Mouse (Mus musculus): ENCODE measurements around the gene Sun1. TPM values are rescaled to one million over a fixed set of nuclear protein-coding genes. Genes with fewer than 3 reads are reported as not detected.

Sun1 gene
- polyA plus RNA-seq, 1 experiment = 49.0 TPM

GRCm38 (mm10) chr5:139183131-139183530, 17.3 kb upstream of the Sun1 start:
- no peak overlapping the region for H3K4me3 ChIP-seq (ENCODE audit: insufficient read depth, low read length)
- TF ChIP-seq CTCF (IDR thresholded peaks at IDR 0.05; ENCODE audit: borderline replicate concordance, insufficient read depth, low read length) (no peak), POLR2A (IDR thresholded peaks at IDR 0.05; ENCODE audit: low read depth, low read length) (no peak)
- H3K27ac ChIP-seq (ENCODE audit: insufficient read depth, low read length) = no peak overlapping the region
- no peaks in the 10 kb centered on the region for H3K4me1 ChIP-seq (ENCODE audit: control insufficient read depth, insufficient read depth, low read length)

GRCm38 (mm10) chr5:139183601-139184000, 16.8 kb upstream of the Sun1 start:
- H3K4me1 ChIP-seq (ENCODE audit: control insufficient read depth, insufficient read depth, low read length) = no peaks in the 10 kb centered on the region
- TF ChIP-seq CTCF (IDR thresholded peaks at IDR 0.05; ENCODE audit: borderline replicate concordance, insufficient read depth, low read length) (no peak), POLR2A (IDR thresholded peaks at IDR 0.05; ENCODE audit: low read depth, low read length) (no peak)
- no peak overlapping the region for H3K27ac ChIP-seq (ENCODE audit: insufficient read depth, low read length)
- H3K4me3 ChIP-seq (ENCODE audit: insufficient read depth, low read length) = no peak overlapping the region

GRCm38 (mm10) chr5:139184897-139185296, 15.5 kb upstream of the Sun1 start:
- Histone ChIP-seq H3K27ac (ENCODE audit: insufficient read depth, low read length) (no peak overlapping the region), H3K4me1 (ENCODE audit: control insufficient read depth, insufficient read depth, low read length) (no peaks in the 10 kb centered on the region), H3K4me3 (ENCODE audit: insufficient read depth, low read length) (no peak overlapping the region)
- TF ChIP-seq CTCF (IDR thresholded peaks at IDR 0.05; ENCODE audit: borderline replicate concordance, insufficient read depth, low read length) (no peak), POLR2A (IDR thresholded peaks at IDR 0.05; ENCODE audit: low read depth, low read length) (no peak)

GRCm38 (mm10) chr5:139189726-139190125, 10.7 kb upstream of the Sun1 start:
- Histone ChIP-seq H3K27ac (ENCODE audit: insufficient read depth, low read length) (no peak overlapping the region), H3K4me1 (ENCODE audit: control insufficient read depth, insufficient read depth, low read length) (no peaks in the 10 kb centered on the region), H3K4me3 (ENCODE audit: insufficient read depth, low read length) (no peak overlapping the region)
- no peak for TF ChIP-seq POLR2A (IDR thresholded peaks at IDR 0.05; ENCODE audit: low read depth, low read length)
- TF ChIP-seq CTCF (IDR thresholded peaks at IDR 0.05; ENCODE audit: borderline replicate concordance, insufficient read depth, low read length) = no peak

GRCm38 (mm10) chr5:139190958-139191357, 9.5 kb upstream of the Sun1 start:
- Histone ChIP-seq H3K27ac (ENCODE audit: insufficient read depth, low read length) (no peak overlapping the region), H3K4me1 (ENCODE audit: control insufficient read depth, insufficient read depth, low read length) (no peaks in the 10 kb centered on the region), H3K4me3 (ENCODE audit: insufficient read depth, low read length) (no peak overlapping the region)
- TF ChIP-seq POLR2A (IDR thresholded peaks at IDR 0.05; ENCODE audit: low read depth, low read length) (no peak), CTCF (IDR thresholded peaks at IDR 0.05; ENCODE audit: borderline replicate concordance, insufficient read depth, low read length) (no peak)

- Histone ChIP-seq H3K4me3 (ENCODE audit: insufficient read depth, low read length) (no peak overlapping the region), H3K4me1 (ENCODE audit: control insufficient read depth, insufficient read depth, low read length) (peaks cover 11% of the 10 kb centered on the region), H3K27ac (ENCODE audit: insufficient read depth, low read length) (no peak overlapping the region)
- TF ChIP-seq CTCF (IDR thresholded peaks at IDR 0.05; ENCODE audit: borderline replicate concordance, insufficient read depth, low read length) (no peak), POLR2A (IDR thresholded peaks at IDR 0.05; ENCODE audit: low read depth, low read length) (no peak)
These were observed 1.7 kb upstream of the Sun1 start for GRCm38 (mm10) chr5:139198779-139199178.

- TF ChIP-seq POLR2A (IDR thresholded peaks at IDR 0.05; ENCODE audit: low read depth, low read length) (no peak), CTCF (IDR thresholded peaks at IDR 0.05; ENCODE audit: borderline replicate concordance, insufficient read depth, low read length) (no peak)
- H3K4me3 ChIP-seq (ENCODE audit: insufficient read depth, low read length) = peak overlapping the region; percentile 65; the same call in 1 of the 2 replicates
- H3K4me1 ChIP-seq (ENCODE audit: control insufficient read depth, insufficient read depth, low read length) = peaks cover 11% of the 10 kb centered on the region
- H3K27ac ChIP-seq (ENCODE audit: insufficient read depth, low read length) = peak overlapping the region; percentile 65
These were observed 822 bp upstream of the Sun1 start for GRCm38 (mm10) chr5:139199636-139199994.

GRCm38 (mm10) chr5:139200770-139201569, 533 bp downstream of the Sun1 start:
- peak overlapping the region; percentile 69 for H3K4me3 ChIP-seq (ENCODE audit: insufficient read depth, low read length)
- H3K27ac ChIP-seq (ENCODE audit: insufficient read depth, low read length) = no peak overlapping the region
- TF ChIP-seq CTCF (IDR thresholded peaks at IDR 0.05; ENCODE audit: borderline replicate concordance, insufficient read depth, low read length) = no peak
- TF ChIP-seq POLR2A (IDR thresholded peaks at IDR 0.05; ENCODE audit: low read depth, low read length) = no peak
- H3K4me1 ChIP-seq (ENCODE audit: control insufficient read depth, insufficient read depth, low read length) = peaks cover 11% of the 10 kb centered on the region

GRCm38 (mm10) chr5:139202127-139202526, 1.7 kb downstream of the Sun1 start:
- no peak overlapping the region; the same call in 1 of the 2 replicates for H3K4me3 ChIP-seq (ENCODE audit: insufficient read depth, low read length)
- H3K4me1 ChIP-seq (ENCODE audit: control insufficient read depth, insufficient read depth, low read length) = peaks cover 11% of the 10 kb centered on the region
- H3K27ac ChIP-seq (ENCODE audit: insufficient read depth, low read length) = no peak overlapping the region
- TF ChIP-seq CTCF (IDR thresholded peaks at IDR 0.05; ENCODE audit: borderline replicate concordance, insufficient read depth, low read length) (no peak), POLR2A (IDR thresholded peaks at IDR 0.05; ENCODE audit: low read depth, low read length) (no peak)

GRCm38 (mm10) chr5:139203312-139203711, 2.9 kb downstream of the Sun1 start:
- Histone ChIP-seq H3K4me3 (ENCODE audit: insufficient read depth, low read length) (no peak overlapping the region), H3K4me1 (ENCODE audit: control insufficient read depth, insufficient read depth, low read length) (peaks cover 11% of the 10 kb centered on the region), H3K27ac (ENCODE audit: insufficient read depth, low read length) (no peak overlapping the region)

More at GRCm38 (mm10) chr5:139203312-139203711, 2.9 kb downstream of the Sun1 start:
- no peak for TF ChIP-seq CTCF (IDR thresholded peaks at IDR 0.05; ENCODE audit: borderline replicate concordance, insufficient read depth, low read length)
- TF ChIP-seq POLR2A (IDR thresholded peaks at IDR 0.05; ENCODE audit: low read depth, low read length) = no peak

Measured in embryonic fibroblast, embryonic 13.5 days (primary cell).